Mouse (Mus musculus) left cerebral cortex, adult 11 months (tissue): ENCODE data around the gene Hoxc8.

Experiments
- DNase-seq: peaks from one replicate; pipeline ENCODE4 v3.0.0; 2022; ENCODE audit warnings: low spot score

Hoxc8 gene

DNA sequence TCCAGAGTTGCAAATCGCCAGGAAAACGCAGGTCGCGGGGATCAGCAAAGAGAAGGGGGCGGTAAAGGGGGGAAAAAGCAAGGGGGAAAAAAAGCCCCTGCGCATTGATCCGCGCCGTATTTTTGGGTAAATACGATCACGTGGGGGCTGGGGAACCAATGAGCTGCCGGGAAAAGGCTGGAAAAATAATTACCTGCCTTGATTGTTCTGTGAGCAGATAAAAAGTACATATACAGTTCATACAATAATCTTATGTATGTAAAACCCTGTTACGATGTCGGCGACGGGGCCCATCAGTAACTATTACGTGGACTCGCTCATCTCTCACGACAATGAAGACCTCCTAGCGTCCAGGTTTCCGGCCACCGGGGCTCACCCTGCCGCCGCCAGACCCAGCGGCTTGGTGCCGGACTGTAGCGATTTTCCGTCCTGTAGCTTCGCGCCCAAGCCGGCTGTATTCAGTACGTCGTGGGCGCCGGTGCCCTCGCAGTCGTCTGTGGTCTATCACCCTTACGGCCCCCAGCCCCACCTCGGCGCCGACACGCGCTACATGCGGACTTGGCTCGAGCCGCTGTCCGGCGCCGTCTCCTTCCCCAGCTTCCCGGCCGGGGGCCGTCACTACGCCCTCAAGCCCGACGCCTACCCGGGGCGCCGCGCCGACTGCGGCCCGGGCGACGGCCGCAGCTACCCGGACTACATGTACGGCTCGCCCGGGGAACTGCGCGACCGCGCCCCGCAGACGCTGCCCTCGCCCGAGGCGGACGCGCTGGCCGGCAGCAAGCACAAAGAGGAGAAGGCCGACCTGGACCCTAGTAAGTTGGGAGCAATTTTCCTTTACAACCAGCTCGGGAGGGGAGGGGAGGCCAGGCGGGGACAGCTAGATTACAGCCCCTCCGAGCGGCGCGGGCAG is 8.8 kb upstream of the Hoxc8 start:
- DNase-seq, result no peak

DNA sequence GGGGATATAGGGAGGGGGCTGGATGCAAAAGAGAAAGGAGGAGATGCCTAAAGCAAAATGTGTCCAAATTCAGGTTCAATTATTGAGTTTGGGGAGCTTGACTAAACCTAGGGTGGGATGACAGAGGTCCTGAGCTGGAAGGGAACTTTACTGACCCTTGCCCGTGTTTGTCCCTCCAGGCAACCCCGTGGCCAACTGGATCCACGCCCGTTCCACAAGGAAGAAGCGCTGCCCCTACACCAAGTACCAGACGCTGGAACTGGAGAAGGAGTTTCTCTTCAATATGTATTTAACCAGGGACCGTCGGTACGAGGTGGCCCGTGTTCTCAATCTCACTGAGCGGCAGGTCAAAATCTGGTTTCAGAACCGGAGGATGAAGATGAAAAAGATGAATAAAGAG is 6.7 kb upstream of the Hoxc8 start:
- DNase-seq, result no peak

DNA sequence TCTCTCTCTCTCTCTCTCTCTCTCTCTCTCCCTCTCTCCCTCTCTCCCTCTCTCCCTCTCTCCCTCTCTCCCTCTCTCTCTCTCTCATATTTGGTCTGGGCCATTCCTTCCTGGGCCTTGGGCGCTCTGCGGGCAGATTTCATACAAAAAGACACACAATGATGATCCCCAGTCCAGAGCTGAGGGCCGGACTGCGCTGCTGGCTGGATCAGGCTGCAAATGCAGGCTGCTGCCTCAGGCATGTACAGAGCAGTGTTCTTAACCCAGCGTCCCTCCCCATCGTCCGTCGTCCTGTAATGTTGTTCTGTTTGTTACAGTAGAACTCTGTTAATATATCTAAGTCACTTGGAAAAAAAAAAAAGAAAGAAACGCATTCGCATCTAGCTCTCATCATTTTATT is 5.9 kb upstream of the Hoxc8 start:
- no peak for DNase-seq

DNA sequence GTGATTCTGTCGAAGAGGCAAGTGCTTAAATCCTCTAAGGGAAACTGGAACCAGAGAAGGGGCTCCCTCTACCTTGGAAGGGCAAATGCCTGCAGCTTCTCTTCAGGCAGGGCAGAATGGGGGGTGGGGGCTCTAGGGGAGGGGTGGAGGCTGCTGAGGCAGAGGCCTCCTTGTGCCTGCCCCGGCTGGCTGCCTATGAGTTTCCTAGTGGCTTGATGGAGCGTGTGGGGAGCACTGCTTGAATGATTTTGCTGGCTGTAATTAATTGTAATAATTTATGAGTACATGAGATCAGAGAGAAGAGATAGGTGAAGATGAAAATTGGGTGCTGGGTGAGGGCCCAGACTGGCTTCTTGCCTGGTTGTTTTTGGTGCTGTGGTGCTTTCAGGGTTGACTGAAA is 5.5 kb upstream of the Hoxc8 start:
- no peak for DNase-seq

DNA sequence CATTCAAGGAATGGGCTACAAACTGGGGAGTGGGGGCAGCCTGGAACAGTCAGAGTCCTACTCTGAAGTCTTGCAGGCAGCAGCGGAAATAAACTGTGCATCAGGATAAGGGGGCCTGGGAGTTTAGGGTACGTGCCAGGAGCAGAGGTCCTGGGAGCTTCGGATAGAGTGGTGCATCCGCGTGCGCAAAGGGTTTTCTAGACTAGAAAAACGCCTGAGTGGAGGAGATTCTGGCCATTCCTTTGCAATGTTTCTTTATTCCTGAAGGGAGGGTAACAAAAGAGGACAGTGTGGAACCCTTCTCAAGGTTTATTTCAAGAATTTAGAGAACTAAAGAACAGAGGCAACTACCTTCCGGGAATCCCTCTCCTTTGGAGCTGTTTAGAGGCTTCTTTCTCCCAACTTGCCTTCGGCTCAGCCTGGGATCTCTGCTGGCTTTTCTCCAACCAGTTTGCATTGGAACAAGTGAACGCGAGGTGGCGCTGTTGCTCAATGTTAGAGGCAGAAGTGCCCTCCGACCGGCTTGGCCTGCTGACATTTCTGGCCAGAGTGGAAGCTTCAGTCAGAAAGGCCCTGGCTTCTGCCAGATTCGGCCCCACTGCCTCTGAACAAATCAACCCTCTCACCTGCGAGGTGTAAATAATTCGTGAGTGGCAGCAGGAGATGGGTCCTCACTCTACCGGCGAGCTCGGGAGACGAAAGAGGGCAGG is 3.1 kb upstream of the Hoxc8 start:
- peak; percentile 72 for DNase-seq

DNA sequence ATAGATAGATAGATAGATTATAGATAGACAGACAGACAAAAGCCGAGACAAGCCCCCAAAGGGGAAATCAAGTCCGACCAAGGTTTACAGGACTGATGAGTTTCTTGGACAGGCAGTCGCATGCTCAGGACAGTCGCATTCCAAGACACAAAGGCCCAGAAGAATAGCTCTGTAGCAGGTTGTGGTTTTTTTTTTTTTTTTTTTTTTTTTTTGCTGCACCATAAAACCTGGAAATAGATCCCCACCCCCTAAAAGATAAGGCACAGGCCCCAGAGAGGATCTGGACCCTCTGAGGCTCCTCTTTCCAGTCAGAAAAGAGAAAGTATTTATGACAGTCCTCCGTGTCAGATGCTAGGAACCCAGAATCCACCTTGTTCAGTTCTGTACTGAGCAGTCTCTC is 2.3 kb upstream of the Hoxc8 start:
- no peak for DNase-seq

DNA sequence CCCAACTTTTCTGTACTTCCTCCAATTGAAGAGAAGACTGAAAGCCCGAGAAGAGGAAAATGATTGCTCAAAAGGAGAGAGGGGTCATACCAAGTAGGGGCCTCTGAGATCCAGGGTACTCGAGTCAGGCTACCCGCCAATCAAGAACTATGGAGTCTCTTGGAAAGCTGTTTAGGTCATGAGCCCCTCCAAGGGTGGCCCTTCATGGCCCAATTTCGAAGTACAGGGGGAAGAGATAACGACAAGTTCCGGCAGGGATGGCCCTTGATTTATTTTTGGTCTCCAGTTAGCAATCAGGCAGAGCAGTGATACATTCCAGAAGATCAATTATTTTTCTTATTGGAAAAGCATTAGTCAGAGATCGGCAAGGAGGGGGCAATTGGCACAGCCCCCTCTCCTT is 1.4 kb downstream of the Hoxc8 start:
- no peak for DNase-seq

DNA sequence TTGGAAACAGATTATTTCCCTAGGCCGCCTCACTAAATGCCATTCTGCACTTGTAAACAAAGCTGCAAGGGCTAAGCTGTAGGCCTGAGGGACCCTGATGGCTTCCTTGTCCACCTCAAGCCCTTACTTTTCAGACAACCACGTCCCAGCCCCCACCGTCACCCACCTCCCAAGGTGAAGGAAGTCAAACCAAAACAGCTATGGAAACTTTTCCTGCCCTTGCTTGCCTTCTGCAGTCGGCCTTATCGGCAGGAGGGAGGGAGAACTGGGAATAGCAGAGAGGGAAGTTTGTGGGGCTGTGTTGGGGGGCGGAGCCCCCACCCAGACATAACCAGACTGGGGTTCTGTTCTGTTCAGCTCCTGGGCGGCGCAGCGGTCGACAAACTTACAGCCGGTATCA is 1.8 kb downstream of the Hoxc8 start:
- no peak for DNase-seq

DNA sequence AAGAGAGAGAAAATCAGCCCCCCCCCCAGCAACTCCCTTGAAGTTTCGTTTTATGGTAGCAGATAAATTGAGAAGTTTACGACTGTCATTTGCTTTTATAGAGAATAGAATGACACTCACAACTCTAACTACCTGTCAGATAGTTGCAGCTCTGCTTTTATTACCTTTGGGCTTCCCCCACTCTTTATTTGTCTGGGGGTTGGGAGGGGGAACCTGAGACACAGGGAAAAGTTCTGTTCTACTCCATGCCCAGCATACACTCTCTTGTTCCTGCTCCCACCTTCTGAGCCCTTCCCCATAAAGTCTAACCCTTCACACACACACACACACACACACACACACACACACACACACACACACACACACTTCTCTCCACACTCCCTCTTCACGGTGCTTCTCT is 2.5 kb downstream of the Hoxc8 start:
- DNase-seq, result no peak

DNA sequence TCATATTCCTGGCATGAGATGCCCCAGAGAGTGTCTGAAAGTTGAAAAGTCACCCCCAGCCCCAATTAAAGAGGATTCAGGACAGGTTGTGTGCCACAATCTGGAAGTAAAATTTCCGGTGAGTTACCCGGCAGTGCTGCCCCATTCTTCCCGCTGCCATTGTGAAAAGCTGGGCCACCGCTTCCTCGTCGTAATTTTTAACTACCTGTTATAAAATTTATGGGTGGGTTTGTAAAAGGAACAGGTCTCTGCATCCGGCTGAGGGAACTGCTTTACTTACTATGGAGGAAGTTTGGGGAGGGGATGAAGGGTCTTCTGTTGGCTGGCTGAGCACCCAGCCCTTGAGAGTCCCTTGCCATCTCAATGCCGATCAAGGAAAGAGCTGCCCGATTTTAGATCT is 6.1 kb downstream of the Hoxc8 start:
- DNase-seq, result no peak

DNA sequence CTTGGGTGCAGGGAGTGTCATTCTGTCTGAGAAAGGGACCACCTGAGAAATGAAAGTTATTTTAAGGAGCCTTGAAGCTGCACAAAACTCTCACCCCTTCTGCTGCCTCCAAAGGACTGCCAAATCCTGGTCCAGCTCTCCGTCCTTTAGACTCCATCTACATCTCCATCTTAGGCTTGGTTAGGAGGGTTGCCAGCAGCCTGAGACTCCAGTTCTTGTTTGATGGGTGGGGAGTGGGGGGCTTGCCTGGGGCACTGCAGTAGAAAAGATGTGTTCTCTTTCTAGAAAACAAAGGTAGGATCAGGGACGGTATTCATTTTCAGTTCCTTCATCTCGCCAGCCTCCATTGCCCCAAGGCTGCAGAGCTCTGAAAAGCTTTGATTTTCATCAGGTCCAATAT is 7.0 kb downstream of the Hoxc8 start:
- DNase-seq, result no peak

DNA sequence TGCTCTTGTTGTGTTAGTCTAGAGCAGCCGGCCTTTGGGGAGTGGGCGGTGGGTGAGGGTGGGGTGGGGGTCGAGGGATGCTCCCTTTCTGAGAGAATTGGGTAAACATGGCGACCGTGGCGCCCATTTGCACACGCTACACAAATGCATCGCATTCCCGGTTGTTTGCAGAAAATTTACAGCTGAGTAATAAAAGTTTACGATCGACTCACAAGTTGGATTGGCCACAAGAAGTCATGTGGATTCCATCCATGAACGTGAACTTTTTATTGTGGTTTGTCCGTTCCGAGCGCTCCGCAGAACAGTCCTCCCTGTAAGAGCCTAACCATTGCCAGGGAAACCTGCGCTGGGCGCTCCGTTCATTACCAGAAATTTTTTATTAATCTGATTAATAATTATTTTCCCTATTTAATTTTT is 7.5 kb downstream of the Hoxc8 start, which contains the start of gene Hoxc6:
Gene Hoxc6, plus strand, starts transcription at position 319 of the 417 bp plus-strand sequence.
- no peak for DNase-seq

DNA sequence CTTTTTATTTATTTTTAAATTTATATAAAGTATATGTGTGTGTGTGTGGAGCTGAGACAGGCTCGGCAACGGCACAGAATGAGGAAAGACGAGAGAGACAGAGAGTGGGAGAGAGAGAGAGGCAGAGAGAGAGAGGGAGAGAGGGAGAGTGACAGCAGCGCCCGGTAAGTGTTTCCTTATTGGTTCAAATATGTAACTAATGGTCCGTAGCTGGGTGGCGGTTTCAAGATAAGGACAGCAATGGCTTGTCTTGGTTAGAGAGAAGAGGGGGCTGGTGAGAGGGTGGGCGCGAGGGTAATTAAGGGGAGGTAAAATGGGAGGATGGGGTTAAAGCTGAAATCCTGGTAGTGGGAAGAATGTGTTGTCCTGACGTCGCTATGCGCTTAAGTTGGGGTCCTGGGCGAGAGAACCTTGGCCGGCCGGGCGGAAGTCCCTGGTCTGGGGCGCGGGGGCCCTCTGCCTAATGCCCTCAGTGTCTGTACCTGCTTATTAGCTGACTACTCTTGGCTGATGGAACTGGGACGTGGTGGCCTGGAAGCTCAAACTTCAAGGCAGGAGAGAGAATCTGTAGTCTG is 8.3 kb downstream of the Hoxc8 start:
- DNase-seq, result no peak

DNA sequence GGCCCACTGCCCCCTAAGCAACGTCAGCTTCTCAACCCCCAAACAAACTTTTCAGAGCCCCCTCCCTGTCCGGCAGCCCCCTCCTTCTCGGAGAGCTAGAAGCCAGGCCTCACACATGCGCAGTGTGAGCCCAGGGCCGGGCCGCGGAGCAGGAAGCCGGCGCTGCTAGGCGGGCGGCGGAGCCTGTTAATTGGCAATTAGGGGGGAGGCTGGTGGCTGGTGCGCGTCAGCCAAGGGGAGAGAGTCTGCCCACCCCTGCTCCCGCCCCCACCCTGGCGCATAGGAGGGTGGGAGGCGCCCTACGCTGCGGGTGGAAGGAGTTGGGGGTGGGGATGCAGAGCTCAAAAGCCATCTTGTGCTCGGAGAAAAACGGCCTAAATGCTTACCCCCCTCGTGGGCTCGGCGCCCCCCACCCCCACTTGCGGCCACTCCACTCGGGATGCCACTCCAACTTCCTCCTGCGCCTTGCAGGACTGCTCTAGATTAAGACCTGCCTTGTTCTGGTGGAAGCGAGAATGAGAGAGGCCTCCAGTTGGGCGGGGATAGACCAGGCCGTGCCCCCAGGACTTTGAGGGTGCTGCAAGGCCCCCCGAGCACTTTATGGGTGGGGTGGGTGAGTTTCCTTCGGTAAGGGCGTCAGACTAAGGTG is 8.9 kb downstream of the Hoxc8 start:
- no peak for DNase-seq

DNA sequence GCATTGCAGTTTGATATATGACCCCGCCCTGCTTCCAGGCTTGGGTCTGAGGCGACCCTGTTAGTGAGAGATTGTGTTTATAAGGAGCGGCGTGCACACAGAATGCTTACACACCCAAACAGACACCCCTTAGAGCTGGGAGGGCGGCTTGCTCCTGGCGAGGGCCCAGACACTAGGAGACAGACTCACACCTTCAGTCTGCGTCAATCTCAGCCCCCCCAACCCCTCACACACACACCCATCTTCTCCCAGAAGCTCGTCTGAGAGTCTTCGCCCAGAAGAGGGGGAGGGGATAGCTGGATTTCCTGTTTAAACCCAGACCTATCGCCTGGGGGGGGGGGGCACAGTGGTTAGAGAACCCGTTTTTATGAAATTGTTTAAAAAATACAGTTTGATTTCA is 9.5 kb downstream of the Hoxc8 start:
- DNase-seq, result no peak

DNA sequence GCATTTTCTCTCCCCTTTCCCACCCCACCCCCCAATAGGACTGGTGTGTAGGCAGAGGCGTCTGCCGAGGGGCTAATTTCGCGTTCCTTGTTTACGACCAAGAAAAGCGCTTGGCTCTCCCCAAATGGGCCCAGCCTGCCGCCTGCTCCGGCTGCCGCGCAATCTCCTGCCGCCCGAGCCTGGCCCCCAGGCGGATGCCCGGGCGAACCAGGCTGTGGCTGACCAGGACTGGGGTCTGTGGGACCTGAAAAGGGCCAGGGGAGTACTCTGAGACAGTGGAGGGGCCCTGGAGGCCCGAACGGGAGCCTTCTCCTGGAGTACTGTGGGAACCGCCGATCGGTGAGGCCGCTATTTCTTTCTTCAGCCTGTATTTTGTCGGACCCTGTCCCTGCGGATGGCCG is 10.1 kb downstream of the Hoxc8 start:
- no peak for DNase-seq

DNA sequence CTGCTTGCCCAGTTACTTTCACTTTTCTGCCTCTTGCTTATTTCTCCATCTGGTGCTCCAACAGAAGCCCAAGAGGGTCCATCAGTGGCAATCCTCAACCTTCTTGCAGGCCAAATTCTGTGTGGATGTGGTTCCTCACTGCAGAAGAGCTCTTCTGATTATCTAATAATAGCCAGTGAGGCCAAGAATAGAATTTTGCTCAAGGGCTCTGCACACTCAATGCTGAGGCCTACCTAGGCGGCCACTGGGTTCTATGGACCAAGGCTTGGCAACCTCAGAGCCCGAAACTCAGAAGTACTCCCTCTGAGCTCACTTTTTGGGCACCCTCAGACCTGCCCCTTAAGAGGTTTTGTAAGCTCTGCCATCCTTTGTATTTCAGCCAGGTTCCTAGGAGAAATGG is 11.0 kb downstream of the Hoxc8 start:
- DNase-seq, result no peak

DNA sequence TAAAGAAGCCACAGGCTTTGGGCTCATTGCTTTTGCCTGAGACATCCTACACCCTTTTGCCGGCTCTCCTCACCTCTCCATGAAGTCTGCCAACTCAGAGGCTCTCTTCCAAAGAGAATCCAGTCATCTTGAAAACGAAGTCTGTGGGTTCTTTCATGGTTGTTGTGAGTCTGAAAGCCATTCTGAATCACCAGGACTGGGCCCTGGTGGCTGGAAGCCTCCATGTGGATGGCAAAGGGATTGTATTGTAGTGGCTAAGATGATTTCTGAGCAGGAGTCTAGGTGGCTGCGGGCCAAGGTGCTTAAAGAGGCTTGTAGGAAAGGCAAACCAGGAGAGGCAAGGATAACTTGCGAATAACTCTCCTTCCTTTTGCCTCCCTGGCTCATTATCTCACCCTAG is 11.7 kb downstream of the Hoxc8 start:
- no peak for DNase-seq

DNA sequence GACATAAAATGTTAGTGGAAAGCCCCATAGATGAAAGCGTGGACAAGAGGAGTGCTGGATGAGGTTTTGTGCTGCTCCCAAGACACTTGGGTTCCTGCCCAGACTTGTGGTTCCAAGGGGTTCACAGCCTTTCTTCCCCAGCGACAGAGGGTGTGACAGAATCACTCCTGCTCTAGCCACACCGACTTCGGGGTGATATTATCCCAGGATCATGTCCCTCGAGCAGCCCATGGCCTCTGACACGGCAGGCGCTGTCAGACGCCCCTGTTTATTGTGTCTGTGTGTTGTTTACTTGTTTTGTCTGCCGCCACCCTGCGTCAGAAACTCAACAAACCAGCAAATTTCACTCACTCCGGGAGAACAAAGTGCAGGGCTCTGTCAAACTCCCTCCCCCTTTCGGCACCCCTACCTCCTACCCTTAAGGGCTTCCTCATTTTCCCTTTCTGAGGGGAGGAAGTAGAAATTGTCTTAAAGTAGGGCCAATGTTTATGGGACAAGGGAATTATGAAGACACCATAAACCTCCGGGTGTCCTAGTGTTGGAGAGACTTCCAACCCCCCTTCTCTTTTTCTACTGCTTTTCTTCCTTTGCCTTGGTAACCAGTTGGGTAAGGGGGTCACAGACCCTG is 12.5 kb downstream of the Hoxc8 start:
- no peak for DNase-seq

DNA sequence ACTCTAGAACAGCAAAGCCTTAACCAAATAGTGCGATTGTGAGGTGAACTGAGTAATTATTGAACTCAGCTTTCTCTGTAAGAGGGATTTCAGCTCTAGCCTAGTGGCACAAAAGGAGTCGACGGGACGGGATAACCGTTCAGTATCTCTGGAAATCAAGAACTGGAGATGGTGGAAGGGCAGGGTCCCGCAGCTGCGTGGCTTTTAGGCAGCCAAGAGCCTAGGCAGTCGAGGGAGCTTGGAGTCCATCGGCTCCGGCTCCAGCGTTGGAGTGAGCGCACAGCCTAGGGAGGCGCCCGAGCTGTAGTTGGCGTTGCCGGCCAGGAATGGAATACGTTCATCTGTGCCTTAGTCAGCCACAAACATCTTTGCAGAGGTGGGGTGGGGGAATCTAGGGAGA is 14.9 kb downstream of the Hoxc8 start:
- DNase-seq, result no peak

DNA sequence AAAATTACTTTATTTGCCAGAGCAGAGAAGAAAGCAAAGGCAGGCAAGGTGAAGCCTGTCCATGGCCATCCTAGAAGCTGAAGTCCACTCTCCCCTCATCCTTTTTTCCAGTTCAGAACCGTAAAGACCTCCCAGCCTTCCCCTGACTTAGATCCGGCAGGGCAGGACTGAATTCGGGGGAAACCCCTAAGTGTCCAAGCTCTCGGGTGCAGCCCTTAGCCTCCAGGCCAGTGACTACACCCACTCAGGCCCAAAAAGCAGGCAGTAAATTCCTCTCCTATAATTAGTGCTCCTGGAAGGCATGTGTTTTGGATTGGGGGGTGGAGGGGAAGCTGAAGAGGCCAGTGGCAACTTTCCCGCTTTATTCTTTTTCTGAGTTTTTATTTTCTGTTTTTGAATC is 15.4 kb downstream of the Hoxc8 start:
- no peak for DNase-seq

DNA sequence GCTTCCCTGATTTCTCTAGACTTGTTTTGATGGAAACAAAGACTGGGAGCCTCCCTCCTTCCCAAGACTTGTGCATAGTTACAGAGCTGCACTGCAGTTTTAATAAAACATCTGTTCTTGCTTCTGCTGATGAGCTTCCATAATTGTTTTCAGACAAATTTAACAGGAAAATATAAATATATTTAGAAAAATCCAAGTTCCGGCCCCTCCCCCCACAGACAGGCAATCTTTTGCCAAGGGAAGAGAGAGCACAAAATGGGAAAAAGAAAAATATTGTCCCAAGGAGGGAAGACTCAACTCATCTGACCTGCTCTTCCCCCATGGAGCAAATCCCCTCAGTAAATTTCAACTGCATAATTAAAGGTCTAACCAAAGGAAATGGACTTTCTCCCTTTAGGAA is 15.9 kb downstream of the Hoxc8 start:
- no peak for DNase-seq
